Mouse (Mus musculus) limb, embryonic 12.5 days (tissue): Measurements from ENCODE around the gene Osbpl3. TPM values are rescaled to one million over a fixed set of nuclear protein-coding genes. Genes with fewer than 3 reads are reported as not detected.

Experiments
- ATAC-seq: fragments of 200-750 bp; cut with Nextera tagmentation; 2 replicates; pipeline ENCODE4 v1.8.0; 2017; ENCODE audit warnings: low read depth, moderate TSS enrichment; ENCODE audit not compliant: insufficient number of reproducible peaks, insufficient read depth, low FRiP score, low TSS enrichment
- H3K27ac ChIP-seq: fragments of 300-500 bp; sonication (generic); 2 replicates; pipeline ENCODE4 v1.5.1; 2016; ENCODE audit warnings: mild to moderate bottlenecking, moderate library complexity
- H3K27me3 ChIP-seq: fragments of 300-500 bp; sonication (generic); 2 replicates; pipeline ENCODE4 v1.6.1; 2016; ENCODE audit warnings: mild to moderate bottlenecking, moderate library complexity
- H3K36me3 ChIP-seq: fragments of 300-500 bp; sonication (generic); 2 replicates; pipeline ENCODE4 v1.6.1; 2016; ENCODE audit warnings: mild to moderate bottlenecking, moderate library complexity
- H3K4me1 ChIP-seq: fragments of 300-500 bp; sonication (generic); replicated peaks from 2 replicates; pipeline ENCODE4 v1.6.1; 2016
- H3K4me2 ChIP-seq: fragments of 300-500 bp; sonication (generic); 2 replicates; pipeline ENCODE4 v1.6.1; 2016; ENCODE audit warnings: mild to moderate bottlenecking, moderate library complexity
- H3K4me3 ChIP-seq: fragments of 300-500 bp; sonication (generic); replicated peaks from 2 replicates; pipeline ENCODE4 v1.5.1; 2016; ENCODE audit warnings: mild to moderate bottlenecking
- H3K9ac ChIP-seq: fragments of 300-500 bp; sonication (generic); replicated peaks from 2 replicates; pipeline ENCODE4 v1.6.1; 2016; ENCODE audit warnings: mild to moderate bottlenecking, moderate library complexity
- H3K9me3 ChIP-seq: fragments of 300-500 bp; sonication (generic); 2 replicates; pipeline ENCODE4 v1.6.1; 2016; ENCODE audit warnings: mild to moderate bottlenecking, moderate library complexity
- WGBS: fragments of 180-500 bp; shearing (Covaris S2); methylation state at CpG from one replicate; pipeline ENCODE4 v1.1.7; 2016; 5-methylcytosine and 5-hydroxymethylcytosine counted together
- polyA plus RNA-seq: library from polyadenylated mRNA; unstranded; fragments of >200 nt; fragmentation: Nextera tagmentation; extraction: Ambion mirVana; gene quantifications from 2 replicates; pipeline ENCODE4 v1.2.1, GENCODE M21; 2016

The Osbpl3 gene
- polyA plus RNA-seq, 1 experiment from 2014 or later: 18.5 TPM

GRCm38 (mm10) chr6:50306625-50307024 lies 149.4 kb downstream of the Osbpl3 start:
- Histone ChIP-seq H3K9ac (no peak overlapping the region), H3K4me2 (no peak overlapping the region), H3K27me3 (no peaks in the 10 kb centered on the region), H3K9me3 (no peaks in the 10 kb centered on the region), H3K4me1 (0 out of 2 replicates have a peak, but pooled peaks cover 2% of the 10 kb centered on the region), H3K36me3 (peaks cover 6% of the 10 kb centered on the region; the same call in 1 of the 2 replicates), H3K27ac (no peak overlapping the region), H3K4me3 (no peak overlapping the region)
- 84% methylated on average over 4 of the region's 4 CpGs for WGBS
- ATAC-seq: no peak

GRCm38 (mm10) chr6:50304949-50305491 lies 151.0 kb downstream of the Osbpl3 start:
- Histone ChIP-seq H3K27ac (no peak overlapping the region), H3K27me3 (no peaks in the 10 kb centered on the region), H3K9me3 (no peaks in the 10 kb centered on the region), H3K4me1 (no peaks in the 10 kb centered on the region), H3K4me3 (no peak overlapping the region), H3K4me2 (no peak overlapping the region), H3K9ac (no peak overlapping the region), H3K36me3 (peaks cover 6% of the 10 kb centered on the region; the same call in 1 of the 2 replicates)
- WGBS: 63% methylated on average over 4 of the region's 4 CpGs
- 0 out of 2 replicates have a peak, but pooled peaks have one; percentile 15 for ATAC-seq

GRCm38 (mm10) chr6:50301121-50301520 lies 154.9 kb downstream of the Osbpl3 start:
- WGBS: 91% methylated on average over 7 of the region's 7 CpGs
- H3K4me2 ChIP-seq: no peak overlapping the region
- ATAC-seq: no peak

GRCm38 (mm10) chr6:50300622-50301021 lies 155.4 kb downstream of the Osbpl3 start:
- H3K9me3 ChIP-seq: no peaks in the 10 kb centered on the region
- no peak overlapping the region for H3K9ac ChIP-seq
- 68% methylated on average over 6 of the region's 6 CpGs for WGBS
- no peaks in the 10 kb centered on the region for H3K27me3 ChIP-seq
- H3K4me3 ChIP-seq: no peak overlapping the region
- H3K4me1 ChIP-seq: no peaks in the 10 kb centered on the region
- ATAC-seq: no peak
- no peaks in the 10 kb centered on the region for H3K36me3 ChIP-seq
- no peak overlapping the region for H3K27ac ChIP-seq
- H3K4me2 ChIP-seq: no peak overlapping the region

More at GRCm38 (mm10) chr6:50301121-50301520, 154.9 kb downstream of the Osbpl3 start:
- no peak overlapping the region for H3K4me3 ChIP-seq
- no peak overlapping the region for H3K9ac ChIP-seq
- no peaks in the 10 kb centered on the region for H3K27me3 ChIP-seq
- no peaks in the 10 kb centered on the region for H3K36me3 ChIP-seq
- no peaks in the 10 kb centered on the region for H3K9me3 ChIP-seq
- H3K27ac ChIP-seq: no peak overlapping the region
- H3K4me1 ChIP-seq: no peaks in the 10 kb centered on the region

- H3K9me3 ChIP-seq: no peaks in the 10 kb centered on the region
- H3K27me3 ChIP-seq: no peaks in the 10 kb centered on the region
- no peak overlapping the region for H3K27ac ChIP-seq
- no peak for ATAC-seq
- H3K9ac ChIP-seq: no peak overlapping the region
- no peak overlapping the region for H3K4me2 ChIP-seq
- WGBS: 81% methylated on average over 7 of the region's 7 CpGs
- H3K4me1 ChIP-seq: no peaks in the 10 kb centered on the region
- H3K4me3 ChIP-seq: no peak overlapping the region
- no peaks in the 10 kb centered on the region for H3K36me3 ChIP-seq
Observed at GRCm38 (mm10) chr6:50299071-50299470, 156.9 kb downstream of the Osbpl3 start.

DNA sequence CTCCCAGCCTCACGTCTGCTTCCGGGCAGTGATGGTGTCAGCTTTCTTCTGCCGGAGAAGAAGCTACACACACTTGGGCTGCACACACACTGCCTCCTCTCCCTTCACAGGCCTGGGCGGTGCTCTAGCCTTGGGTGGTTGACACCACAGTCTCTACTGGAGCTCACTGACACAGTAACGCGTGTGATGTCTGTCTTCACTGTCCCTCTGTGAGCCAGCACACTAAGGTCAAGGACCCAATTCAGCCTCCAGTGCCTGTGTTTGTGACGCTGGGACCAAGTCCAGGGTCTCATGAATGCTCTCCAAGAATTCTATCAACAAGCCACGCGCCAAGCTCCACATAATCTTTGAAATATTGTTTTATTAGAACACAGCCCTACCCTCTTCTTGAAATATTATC lies 158.3 kb downstream of the Osbpl3 start:
- ATAC-seq: no peak
- H3K9ac ChIP-seq: no peak overlapping the region
- H3K27ac ChIP-seq: no peak overlapping the region
- H3K27me3 ChIP-seq: no peaks in the 10 kb centered on the region
- H3K36me3 ChIP-seq: no peaks in the 10 kb centered on the region
- no peak overlapping the region for H3K4me2 ChIP-seq
- 87% methylated on average over 9 of the region's 9 CpGs for WGBS
- H3K4me3 ChIP-seq: no peak overlapping the region
- H3K4me1 ChIP-seq: no peaks in the 10 kb centered on the region
- H3K9me3 ChIP-seq: no peaks in the 10 kb centered on the region

DNA sequence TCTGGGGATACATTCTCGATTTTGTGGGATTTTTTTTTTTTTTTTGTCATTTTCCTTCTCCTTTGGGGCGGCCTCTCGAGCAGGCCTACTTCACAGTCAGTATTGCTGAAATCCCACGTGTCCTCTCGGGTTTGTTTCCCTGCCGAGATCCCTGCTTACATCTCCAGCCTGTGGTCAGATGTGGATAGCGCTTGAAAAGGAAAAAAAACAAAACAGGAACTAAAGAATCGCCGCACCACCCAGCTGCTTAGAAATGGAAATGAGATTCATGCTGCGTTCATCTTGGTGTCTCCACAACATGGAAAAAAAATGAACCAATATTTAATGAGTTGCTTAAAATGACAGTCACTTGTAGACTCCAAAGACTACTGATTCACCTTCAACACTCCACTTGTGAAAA lies 160.9 kb downstream of the Osbpl3 start:
- Histone ChIP-seq H3K27me3 (no peaks in the 10 kb centered on the region), H3K4me3 (no peak overlapping the region), H3K4me1 (no peaks in the 10 kb centered on the region), H3K36me3 (no peaks in the 10 kb centered on the region), H3K4me2 (no peak overlapping the region), H3K9ac (no peak overlapping the region), H3K27ac (no peak overlapping the region), H3K9me3 (no peaks in the 10 kb centered on the region)
- WGBS: 86% methylated on average over 10 of the region's 10 CpGs
- no peak for ATAC-seq

DNA sequence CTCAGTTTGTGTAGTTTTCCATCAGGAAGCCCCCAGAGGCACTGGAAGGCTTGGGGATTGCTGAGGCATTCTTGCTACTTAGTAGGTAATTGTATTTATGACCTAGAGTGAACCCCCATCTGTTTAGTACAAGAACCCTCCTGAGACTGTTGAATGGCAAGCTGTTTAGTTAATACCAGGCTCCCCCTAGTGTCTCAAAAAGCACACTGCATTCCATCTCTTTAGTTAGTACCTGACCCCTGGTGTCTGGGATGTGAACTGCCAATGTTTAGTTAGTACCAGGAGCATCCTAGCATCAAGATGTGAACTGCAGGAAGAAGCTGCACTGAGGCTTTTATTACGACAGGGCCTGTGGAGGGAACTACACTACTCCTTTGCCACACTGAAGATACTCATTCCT lies 161.9 kb downstream of the Osbpl3 start:
- Histone ChIP-seq H3K4me2 (no peak overlapping the region), H3K36me3 (no peaks in the 10 kb centered on the region), H3K4me3 (no peak overlapping the region), H3K4me1 (no peaks in the 10 kb centered on the region), H3K27ac (no peak overlapping the region), H3K9ac (no peak overlapping the region), H3K27me3 (no peaks in the 10 kb centered on the region), H3K9me3 (no peaks in the 10 kb centered on the region)
- WGBS: 33% methylated on average over 1 of the region's 1 CpGs
- ATAC-seq: peak; percentile 59; the same call in 1 of the 2 replicates

DNA sequence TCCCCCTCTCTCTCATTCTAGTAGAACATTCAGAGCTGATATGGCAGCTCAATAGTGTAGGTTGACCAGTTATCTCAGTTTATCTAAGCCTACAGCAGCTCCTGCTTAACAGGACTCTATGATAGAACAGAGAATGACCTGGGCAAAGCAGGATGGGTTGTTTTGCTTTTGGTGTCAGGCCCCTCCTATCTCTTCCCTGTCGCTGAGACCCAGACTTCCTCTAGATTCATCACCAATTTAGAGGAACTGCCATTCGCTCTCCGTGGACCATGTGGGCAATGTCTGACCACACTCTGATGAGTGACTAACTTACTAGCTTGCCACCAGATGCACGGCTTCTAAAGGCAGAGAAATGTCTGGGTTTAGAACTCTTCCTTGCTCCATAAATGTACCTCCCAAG lies 164.4 kb downstream of the Osbpl3 start:
- 94% methylated on average over 4 of the region's 4 CpGs for WGBS
- no peak for ATAC-seq
- Histone ChIP-seq H3K4me2 (no peak overlapping the region), H3K27ac (no peak overlapping the region), H3K4me1 (0 out of 2 replicates have a peak, but pooled peaks cover 3% of the 10 kb centered on the region), H3K36me3 (no peaks in the 10 kb centered on the region), H3K9ac (no peak overlapping the region), H3K27me3 (no peaks in the 10 kb centered on the region), H3K4me3 (no peak overlapping the region), H3K9me3 (no peaks in the 10 kb centered on the region)

DNA sequence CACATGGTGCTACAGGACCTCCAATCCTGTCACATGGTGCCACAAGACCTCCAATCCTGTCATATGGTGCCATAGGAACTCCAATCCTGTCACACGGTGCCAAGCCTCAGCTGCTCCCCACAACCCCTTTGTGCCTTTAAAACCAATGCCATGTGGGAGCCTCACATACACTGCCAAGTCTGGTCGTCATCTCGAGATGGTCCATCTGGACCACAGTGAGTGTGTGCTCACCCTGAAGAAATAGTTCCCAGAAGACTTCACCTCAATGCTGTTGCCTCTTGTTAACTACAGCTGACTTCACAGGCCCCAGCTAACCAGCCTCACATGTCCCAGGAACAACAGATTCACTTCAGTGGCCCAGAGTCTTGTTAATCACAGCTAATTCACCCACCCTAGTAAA lies 169.1 kb downstream of the Osbpl3 start:
- no peak overlapping the region for H3K4me3 ChIP-seq
- H3K27ac ChIP-seq: no peak overlapping the region
- no peak for ATAC-seq
- no peak overlapping the region for H3K4me2 ChIP-seq
- H3K36me3 ChIP-seq: no peaks in the 10 kb centered on the region
- H3K4me1 ChIP-seq: 0 out of 2 replicates have a peak, but pooled peaks cover 3% of the 10 kb centered on the region
- H3K9me3 ChIP-seq: no peaks in the 10 kb centered on the region
- 67% methylated on average over 3 of the region's 3 CpGs for WGBS
- H3K27me3 ChIP-seq: no peaks in the 10 kb centered on the region
- no peak overlapping the region for H3K9ac ChIP-seq

- Histone ChIP-seq H3K9ac (no peak overlapping the region), H3K4me2 (no peak overlapping the region), H3K4me1 (no peaks in the 10 kb centered on the region), H3K9me3 (no peaks in the 10 kb centered on the region), H3K27me3 (no peaks in the 10 kb centered on the region), H3K36me3 (no peaks in the 10 kb centered on the region), H3K4me3 (no peak overlapping the region), H3K27ac (no peak overlapping the region)
- no peak for ATAC-seq
- 88% methylated on average over 7 of the region's 7 CpGs for WGBS
Observed at GRCm38 (mm10) chr6:50279642-50280041, 176.4 kb downstream of the Osbpl3 start.

DNA sequence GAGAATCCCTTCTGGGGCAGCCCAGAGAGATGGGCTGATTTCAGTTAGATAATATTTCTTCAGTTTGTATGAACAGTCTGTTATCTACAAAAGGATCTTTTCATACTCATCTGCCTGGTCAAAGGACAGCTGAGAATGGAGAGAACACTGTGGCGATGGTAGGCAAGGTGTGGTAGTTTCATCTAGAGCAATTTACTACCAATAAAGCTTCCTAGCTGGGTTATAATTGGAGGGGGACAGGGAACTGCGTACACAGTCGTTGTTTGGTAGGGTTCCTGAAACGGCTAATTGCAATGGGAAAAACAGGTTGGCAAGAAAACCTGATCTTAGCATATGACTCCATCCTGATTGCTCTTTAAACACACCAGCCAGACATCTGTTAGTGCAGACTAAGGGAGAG lies 182.1 kb downstream of the Osbpl3 start:
- Histone ChIP-seq H3K4me2 (no peak overlapping the region), H3K9ac (no peak overlapping the region), H3K4me3 (no peak overlapping the region), H3K9me3 (no peaks in the 10 kb centered on the region), H3K27ac (no peak overlapping the region), H3K4me1 (no peaks in the 10 kb centered on the region), H3K27me3 (no peaks in the 10 kb centered on the region), H3K36me3 (no peaks in the 10 kb centered on the region)
- no peak for ATAC-seq
- 57% methylated on average over 4 of the region's 4 CpGs for WGBS
